Mouse (Mus musculus): ENCODE data around the gene Fgf11. TPM values are rescaled to one million over a fixed set of nuclear protein-coding genes. Genes with fewer than 3 reads are reported as not detected.

The Fgf11 gene
- polyA plus RNA-seq, 1 experiment from 2014 or later = 0.20 TPM

GRCm38 (mm10) chr11:69799394-69800137 lies 2.1 kb downstream of the Fgf11 start:
- H3K27me3 ChIP-seq = peaks cover 89% of the 10 kb centered on the region
- 37% methylated on average over 11 of the region's 12 CpGs for WGBS (ENCODE audit: insufficient replicate concordance)
- H3K4me2 ChIP-seq = peak overlapping the region; percentile 6; the same call in 1 of the 2 replicates
- ATAC-seq (ENCODE audit: low read depth) = no peak
- no peak overlapping the region for H3K9ac ChIP-seq
- DNase-seq = no peak
- H3K27ac ChIP-seq = no peak overlapping the region
- no peaks in the 10 kb centered on the region for H3K9me3 ChIP-seq (replicated peaks)
- peaks cover 61% of the 10 kb centered on the region for H3K4me1 ChIP-seq (replicated peaks)
- H3K4me3 ChIP-seq (replicated peaks) = no peak overlapping the region
- no peaks in the 10 kb centered on the region for H3K36me3 ChIP-seq

DNA sequence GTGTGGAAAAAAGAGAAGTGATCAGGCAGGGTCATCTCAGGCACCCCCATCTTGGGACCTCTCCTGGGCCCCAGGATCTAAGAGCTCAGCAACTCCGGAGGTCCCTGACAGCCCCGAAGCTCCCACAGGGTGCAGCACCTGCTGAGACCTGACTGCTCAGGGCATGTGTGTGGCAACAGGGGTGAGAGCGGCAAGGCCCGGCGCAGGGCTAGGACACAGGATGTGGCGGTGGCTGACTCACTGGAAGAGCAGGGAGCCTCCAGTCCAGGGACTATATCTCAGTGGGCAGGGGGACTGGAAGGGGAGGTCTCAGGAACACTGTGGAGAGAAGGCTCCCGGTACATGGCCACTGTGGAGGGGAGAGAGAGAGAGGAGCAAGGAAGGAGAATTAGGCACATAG lies 3.7 kb downstream of the Fgf11 start:
- Histone ChIP-seq H3K4me3 (replicated peaks) (no peak overlapping the region), H3K27me3 (peaks cover 86% of the 10 kb centered on the region)

DNA sequence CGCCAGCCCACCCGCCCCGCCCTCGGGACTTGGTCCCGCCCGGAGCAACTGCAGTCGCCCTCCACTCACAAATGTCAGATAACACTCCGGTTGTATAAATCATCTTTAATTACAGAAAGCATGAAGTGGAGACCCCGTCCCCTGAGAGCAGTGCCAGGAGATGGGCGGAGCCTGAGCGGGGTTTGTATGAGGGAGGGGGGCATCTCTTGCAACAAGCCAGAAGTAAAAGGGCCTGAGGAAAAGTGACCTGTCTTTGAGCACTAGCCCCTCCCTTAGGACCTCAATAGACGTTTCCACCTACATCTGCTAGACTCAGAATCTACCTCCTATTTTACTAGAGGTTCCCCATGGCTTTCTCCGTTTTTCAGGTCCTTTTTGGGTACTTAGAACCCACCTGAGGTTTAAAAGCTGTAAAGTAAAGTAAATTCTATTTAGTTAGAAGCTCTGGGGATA lies 5.6 kb downstream of the Fgf11 start:
- Histone ChIP-seq H3K9ac (peak overlapping the region; percentile 63), H3K36me3 (no peaks in the 10 kb centered on the region), H3K4me3 (replicated peaks) (peak overlapping the region; percentile 59), H3K27ac (no peak overlapping the region), H3K27me3 (peaks cover 82% of the 10 kb centered on the region), H3K4me1 (replicated peaks) (peaks cover 26% of the 10 kb centered on the region), H3K4me2 (peak overlapping the region; percentile 94), H3K9me3 (replicated peaks) (no peaks in the 10 kb centered on the region)
- WGBS (ENCODE audit: insufficient replicate concordance) = 4% methylated on average over 13 of the region's 13 CpGs
- no peak for ATAC-seq (ENCODE audit: low read depth)
- DNase-seq = no peak

More for the DNA sequence above, 3.7 kb downstream of the Fgf11 start:
- no peak overlapping the region for H3K4me2 ChIP-seq
- H3K9ac ChIP-seq = no peak overlapping the region
- DNase-seq = no peak
- peaks cover 45% of the 10 kb centered on the region for H3K4me1 ChIP-seq (replicated peaks)
- no peaks in the 10 kb centered on the region for H3K36me3 ChIP-seq
- ATAC-seq (ENCODE audit: low read depth) = no peak
- no peaks in the 10 kb centered on the region for H3K9me3 ChIP-seq (replicated peaks)
- H3K27ac ChIP-seq = no peak overlapping the region
- 60% methylated on average over 7 of the region's 7 CpGs for WGBS (ENCODE audit: insufficient replicate concordance)

- H3K27ac ChIP-seq = peak within 1 kb of the TSS; percentile 54; the same call in 1 of the 2 replicates
- ATAC-seq (ENCODE audit: low read depth) = peak; percentile 99
- peak within 1 kb of the TSS; percentile 63 for H3K9ac ChIP-seq
- H3K36me3 ChIP-seq = no peaks in the 10 kb centered on the region
- peaks cover 75% of the 10 kb centered on the region for H3K27me3 ChIP-seq
- 1% methylated on average over 52 of the region's 52 CpGs for WGBS (ENCODE audit: insufficient replicate concordance)
- peaks cover 19% of the 10 kb centered on the region for H3K4me1 ChIP-seq (replicated peaks)
- DNase-seq = peak; percentile 96
- peak within 1 kb of the TSS; percentile 94 for H3K4me2 ChIP-seq
- H3K4me3 ChIP-seq (replicated peaks) = peak within 1 kb of the TSS; percentile 59
- H3K9me3 ChIP-seq (replicated peaks) = no peaks in the 10 kb centered on the region
Measured at GRCm38 (mm10) chr11:69795168-69795982, 6.3 kb downstream of the Fgf11 start, which contains the start of gene Chrnb1. Chrnb1 (minus strand) TSS chr11:69795943.

GRCm38 (mm10) chr11:69793429-69793828 lies 8.2 kb downstream of the Fgf11 start:
- Histone ChIP-seq H3K9me3 (replicated peaks) (no peaks in the 10 kb centered on the region), H3K27ac (no peak overlapping the region), H3K36me3 (no peaks in the 10 kb centered on the region), H3K27me3 (peaks cover 56% of the 10 kb centered on the region), H3K4me1 (replicated peaks) (peaks cover 18% of the 10 kb centered on the region), H3K4me3 (replicated peaks) (no peak overlapping the region), H3K4me2 (no peak overlapping the region), H3K9ac (no peak overlapping the region)
- ATAC-seq (ENCODE audit: low read depth) (no peak), DNase-seq (no peak)
- 40% methylated on average over 5 of the region's 5 CpGs for WGBS (ENCODE audit: insufficient replicate concordance)

GRCm38 (mm10) chr11:69791420-69791819 lies 10.2 kb downstream of the Fgf11 start:
- Histone ChIP-seq H3K27ac (no peak overlapping the region), H3K36me3 (no peaks in the 10 kb centered on the region), H3K4me1 (replicated peaks) (peaks cover 18% of the 10 kb centered on the region), H3K9me3 (replicated peaks) (no peaks in the 10 kb centered on the region), H3K4me3 (replicated peaks) (no peak overlapping the region), H3K27me3 (peaks cover 36% of the 10 kb centered on the region), H3K9ac (no peak overlapping the region), H3K4me2 (no peak overlapping the region)
- DNase-seq = no peak
- no peak for ATAC-seq (ENCODE audit: low read depth)
- 50% methylated on average over 5 of the region's 5 CpGs for WGBS (ENCODE audit: insufficient replicate concordance)

- ATAC-seq (ENCODE audit: low read depth) = no peak
- Histone ChIP-seq H3K27ac (no peak overlapping the region), H3K9me3 (replicated peaks) (no peaks in the 10 kb centered on the region), H3K4me2 (no peak overlapping the region), H3K27me3 (peaks cover 28% of the 10 kb centered on the region), H3K9ac (no peak overlapping the region; the same call in 1 of the 2 replicates), H3K4me1 (replicated peaks) (peaks cover 17% of the 10 kb centered on the region), H3K36me3 (no peaks in the 10 kb centered on the region), H3K4me3 (replicated peaks) (no peak overlapping the region)
- no peak for DNase-seq
- WGBS (ENCODE audit: insufficient replicate concordance) = 52% methylated on average over 5 of the region's 5 CpGs
Measured at GRCm38 (mm10) chr11:69789431-69789830, 12.2 kb downstream of the Fgf11 start.

- no peak overlapping the region for H3K9ac ChIP-seq
- H3K4me1 ChIP-seq (replicated peaks) = peaks cover 22% of the 10 kb centered on the region
- H3K9me3 ChIP-seq (replicated peaks) = no peaks in the 10 kb centered on the region
- ATAC-seq (ENCODE audit: low read depth) = no peak
- peaks cover 13% of the 10 kb centered on the region for H3K27me3 ChIP-seq
- WGBS (ENCODE audit: insufficient replicate concordance) = 71% methylated on average over 5 of the region's 5 CpGs
- no peaks in the 10 kb centered on the region for H3K36me3 ChIP-seq
- H3K4me2 ChIP-seq = no peak overlapping the region
- no peak overlapping the region for H3K4me3 ChIP-seq (replicated peaks)
- no peak for DNase-seq
- H3K27ac ChIP-seq = no peak overlapping the region
Measured at GRCm38 (mm10) chr11:69787306-69787705, 14.4 kb downstream of the Fgf11 start.

- peaks cover 24% of the 10 kb centered on the region for H3K27me3 ChIP-seq
- peak overlapping the region; percentile 71 for H3K4me2 ChIP-seq
- DNase-seq = peak; percentile 64
- H3K27ac ChIP-seq = peak overlapping the region; percentile 48
- peak overlapping the region; percentile 59 for H3K9ac ChIP-seq
- peak; percentile 85 for ATAC-seq (ENCODE audit: low read depth)
- H3K4me3 ChIP-seq (replicated peaks) = peak overlapping the region; percentile 52
- H3K9me3 ChIP-seq (replicated peaks) = no peaks in the 10 kb centered on the region
- no peaks in the 10 kb centered on the region for H3K36me3 ChIP-seq
- H3K4me1 ChIP-seq (replicated peaks) = peaks cover 22% of the 10 kb centered on the region
- WGBS (ENCODE audit: insufficient replicate concordance) = 9% methylated on average over 15 of the region's 15 CpGs
Measured at GRCm38 (mm10) chr11:69784793-69785272, 16.8 kb downstream of the Fgf11 start.

- peaks cover 54% of the 10 kb centered on the region for H3K27me3 ChIP-seq
Measured at GRCm38 (mm10) chr11:69781828-69782227, 19.8 kb downstream of the Fgf11 start.

DNA sequence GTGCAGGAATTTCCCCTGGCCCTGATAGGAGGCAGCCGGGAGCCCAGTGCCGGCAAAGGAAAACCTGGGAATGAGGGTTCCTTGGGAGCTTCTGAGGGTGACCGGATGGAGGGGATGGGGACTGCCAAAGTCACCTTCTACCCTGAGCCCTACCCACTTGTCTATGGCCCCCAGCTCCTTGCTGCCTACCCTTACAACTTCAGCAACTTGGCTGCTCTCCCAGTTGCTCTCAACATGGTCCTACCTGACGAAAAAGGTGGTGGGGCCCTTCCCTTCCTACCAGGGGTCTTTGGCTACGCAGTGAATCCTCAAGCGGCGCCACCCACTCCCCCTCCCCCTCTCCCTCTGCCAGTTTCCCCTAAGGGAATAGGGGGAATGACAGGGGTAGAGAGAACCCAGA lies 22.7 kb downstream of the Fgf11 start:
- Histone ChIP-seq H3K9me3 (replicated peaks) (no peaks in the 10 kb centered on the region), H3K4me3 (replicated peaks) (no peak overlapping the region), H3K4me2 (no peak overlapping the region), H3K27ac (no peak overlapping the region), H3K4me1 (replicated peaks) (peaks cover under 1% of the 10 kb centered on the region), H3K36me3 (0 out of 2 replicates have a peak, but pooled peaks cover 4% of the 10 kb centered on the region), H3K9ac (no peak overlapping the region), H3K27me3 (peaks cover 71% of the 10 kb centered on the region)
- DNase-seq (no peak), ATAC-seq (ENCODE audit: low read depth) (no peak)
- 48% methylated on average over 7 of the region's 7 CpGs for WGBS (ENCODE audit: insufficient replicate concordance)

More at GRCm38 (mm10) chr11:69781828-69782227, 19.8 kb downstream of the Fgf11 start:
- no peaks in the 10 kb centered on the region for H3K36me3 ChIP-seq
- H3K4me3 ChIP-seq (replicated peaks) = no peak overlapping the region
- H3K9ac ChIP-seq = no peak overlapping the region
- no peak overlapping the region for H3K4me2 ChIP-seq
- DNase-seq (no peak), ATAC-seq (ENCODE audit: low read depth) (no peak)
- H3K9me3 ChIP-seq (replicated peaks) = no peaks in the 10 kb centered on the region
- 31% methylated on average over 4 of the region's 4 CpGs for WGBS (ENCODE audit: insufficient replicate concordance)
- no peak overlapping the region for H3K27ac ChIP-seq
- H3K4me1 ChIP-seq (replicated peaks) = peaks cover 17% of the 10 kb centered on the region

All from liver, embryonic 13.5 days (tissue).